Mouse (Mus musculus): ENCODE results near the gene Plscr1. TPM values are rescaled to one million over a fixed set of nuclear protein-coding genes. Genes with fewer than 3 reads are reported as not detected.

The Plscr1 gene
- total and polyA plus RNA-seq, 2 experiments from 2014 or later, result 6.1 to 6.9 TPM

DNA sequence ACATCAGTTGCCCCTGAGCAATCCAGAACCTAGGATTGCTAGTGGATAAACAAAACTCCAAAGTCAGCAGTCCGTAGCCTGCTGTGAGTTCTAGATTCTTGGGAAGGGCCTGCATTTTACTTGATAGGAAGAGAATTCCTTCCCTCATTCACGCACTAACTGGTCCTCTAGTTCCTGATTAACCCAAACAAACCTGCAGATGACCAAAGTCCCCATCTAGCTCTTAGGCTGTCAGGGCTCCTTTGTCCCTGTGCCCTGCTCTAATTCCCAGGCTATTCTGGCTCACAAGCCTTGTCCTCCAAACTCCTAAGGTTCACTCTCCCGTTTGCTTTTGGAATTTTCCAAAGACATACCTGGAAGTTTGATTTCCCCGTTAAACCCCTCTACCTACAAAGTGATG is 23.1 kb downstream of the Plscr1 start:
- no peak overlapping the region for H3K9ac ChIP-seq
- 92% methylated on average over 4 of the region's 4 CpGs for WGBS

DNA sequence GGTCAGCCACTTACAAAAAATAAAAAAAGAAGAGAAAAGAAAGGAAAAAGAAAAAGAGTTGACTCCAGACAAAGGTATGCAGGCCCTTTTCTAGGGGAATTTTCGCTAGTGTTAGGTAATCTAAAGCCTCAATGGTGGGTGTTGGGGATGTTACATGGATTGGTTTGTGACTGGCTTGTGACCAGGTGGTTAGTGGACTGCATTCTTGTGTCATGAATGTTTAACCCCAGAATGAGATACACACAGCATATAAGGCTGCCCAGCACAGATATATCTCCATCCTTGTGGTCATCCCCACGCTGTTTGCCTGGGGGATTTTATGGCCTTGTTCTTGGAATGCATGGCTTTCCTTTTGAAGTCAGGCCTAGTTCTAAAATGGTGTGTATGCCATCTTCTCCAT is 23.7 kb downstream of the Plscr1 start:
- Histone ChIP-seq H3K27me3 (ENCODE audit: insufficient read depth, low read length) (no peaks in the 10 kb centered on the region), H3K36me3 (ENCODE audit: insufficient read depth) (no peaks in the 10 kb centered on the region), H3K4me2 (ENCODE audit: low read depth) (no peak overlapping the region), H3K4me1 (ENCODE audit: insufficient read depth) (no peaks in the 10 kb centered on the region), H3K9ac (no peak overlapping the region), H3K4me3 (ENCODE audit: low read depth, low read length) (no peak overlapping the region), H3K27ac (ENCODE audit: low read depth, low read length) (no peak overlapping the region), H3K9me3 (ENCODE audit: low read length) (no peaks in the 10 kb centered on the region)
- TF ChIP-seq CTCF (IDR thresholded peaks at IDR 0.05; ENCODE audit: low read depth), result no peak
- ATAC-seq, result no peak
- no peak for DNase-seq
- WGBS, result 87% methylated on average over 2 of the region's 2 CpGs

More for the DNA sequence above, 23.1 kb downstream of the Plscr1 start:
- H3K4me3 ChIP-seq (ENCODE audit: low read depth, low read length), result no peak overlapping the region
- no peaks in the 10 kb centered on the region for H3K27me3 ChIP-seq (ENCODE audit: insufficient read depth, low read length)
- H3K9me3 ChIP-seq (ENCODE audit: low read length), result no peaks in the 10 kb centered on the region
- H3K27ac ChIP-seq (ENCODE audit: low read depth, low read length), result no peak overlapping the region
- no peak overlapping the region for H3K4me2 ChIP-seq (ENCODE audit: low read depth)
- H3K4me1 ChIP-seq (ENCODE audit: insufficient read depth), result no peaks in the 10 kb centered on the region
- ATAC-seq (no peak), DNase-seq (no peak)
- H3K36me3 ChIP-seq (ENCODE audit: insufficient read depth), result no peaks in the 10 kb centered on the region
- no peak for TF ChIP-seq CTCF (IDR thresholded peaks at IDR 0.05; ENCODE audit: low read depth)

DNA sequence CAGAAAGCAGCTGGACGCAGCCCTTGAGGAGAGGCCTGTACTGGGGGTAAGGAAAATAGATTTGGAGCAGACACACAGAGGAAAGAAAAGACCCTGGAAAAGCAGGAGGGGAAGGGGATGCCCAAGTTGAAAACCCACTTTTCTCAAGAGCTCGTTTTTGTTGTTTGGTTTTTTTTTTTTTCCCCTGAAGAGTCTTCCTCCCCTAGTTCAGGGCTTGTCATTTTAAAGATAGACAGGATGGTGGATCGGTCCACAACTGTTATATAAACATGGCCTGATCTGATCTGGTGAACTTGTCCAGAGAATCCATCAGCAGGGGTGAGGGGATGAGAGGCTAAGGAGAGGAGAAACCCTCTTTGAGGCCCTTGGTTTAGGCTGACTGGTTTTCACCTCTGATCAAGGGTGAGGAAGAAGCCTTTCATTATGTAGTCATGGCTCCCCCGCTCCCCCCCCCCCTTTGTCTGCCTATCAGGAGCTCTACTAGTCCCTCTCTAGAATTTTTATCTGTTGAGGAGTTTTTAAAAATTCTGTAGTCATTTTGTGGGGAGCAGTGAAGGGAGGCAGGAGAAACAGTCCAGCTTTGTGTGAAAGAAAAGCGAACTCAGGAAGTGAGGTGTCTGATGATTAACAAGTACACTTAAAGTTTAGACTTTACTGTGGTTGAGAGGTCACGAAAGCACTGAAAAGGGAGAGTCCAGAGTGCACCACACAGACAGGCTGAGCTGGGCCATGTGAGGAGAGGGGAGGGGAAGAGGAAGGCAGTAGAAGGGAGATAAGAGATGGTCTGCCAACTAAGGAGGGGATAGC is 24.6 kb downstream of the Plscr1 start:
- Histone ChIP-seq H3K36me3 (ENCODE audit: insufficient read depth) (no peaks in the 10 kb centered on the region), H3K27ac (ENCODE audit: low read depth, low read length) (no peak overlapping the region), H3K9me3 (ENCODE audit: low read length) (no peaks in the 10 kb centered on the region), H3K4me2 (ENCODE audit: low read depth) (no peak overlapping the region), H3K4me3 (ENCODE audit: low read depth, low read length) (no peak overlapping the region), H3K27me3 (ENCODE audit: insufficient read depth, low read length) (no peaks in the 10 kb centered on the region), H3K9ac (no peak overlapping the region), H3K4me1 (ENCODE audit: insufficient read depth) (no peaks in the 10 kb centered on the region)
- ATAC-seq (no peak), DNase-seq (no peak)
- no peak for TF ChIP-seq CTCF (IDR thresholded peaks at IDR 0.05; ENCODE audit: low read depth)
- WGBS, result 83% methylated on average over 6 of the region's 6 CpGs

DNA sequence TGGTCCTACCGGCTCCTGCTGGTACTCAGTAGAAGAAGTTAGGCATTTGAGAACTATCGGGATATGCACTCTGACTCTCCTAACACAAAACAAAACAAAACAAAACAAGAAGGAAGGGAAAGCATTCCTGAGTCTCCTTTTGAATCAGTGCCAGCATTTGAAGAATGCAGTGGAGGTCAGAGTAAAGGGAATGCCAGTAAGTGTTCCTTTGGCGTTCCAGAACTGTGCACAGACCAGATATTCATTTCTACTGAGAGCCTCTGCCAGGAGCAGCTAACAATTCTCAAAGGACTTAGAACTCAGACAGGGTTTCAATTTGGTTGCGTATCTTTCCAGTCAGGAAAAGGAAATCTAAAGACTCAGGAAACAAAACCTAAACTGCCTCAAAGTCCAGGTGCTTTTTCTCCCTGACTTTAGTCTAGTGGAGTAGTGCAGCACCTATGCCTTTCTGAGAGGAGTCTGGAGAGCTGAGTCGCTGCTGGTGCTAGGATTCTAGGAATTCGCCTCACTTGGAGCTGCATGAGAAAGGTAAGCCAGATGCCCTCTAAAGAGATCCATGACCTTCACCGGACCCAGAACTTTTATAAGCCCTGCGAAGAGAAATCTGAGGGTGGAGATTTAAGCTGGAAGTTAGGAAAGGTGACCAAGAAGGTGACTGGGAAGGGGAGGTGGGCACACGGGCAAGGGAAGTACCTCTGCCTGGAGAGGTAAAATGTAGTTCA is 26.1 kb downstream of the Plscr1 start, which contains the start of gene Plscr2:
TSS of gene Plscr2 (plus strand) at position 117 of the 722 bp plus-strand sequence.
- DNase-seq, result no peak

DNA sequence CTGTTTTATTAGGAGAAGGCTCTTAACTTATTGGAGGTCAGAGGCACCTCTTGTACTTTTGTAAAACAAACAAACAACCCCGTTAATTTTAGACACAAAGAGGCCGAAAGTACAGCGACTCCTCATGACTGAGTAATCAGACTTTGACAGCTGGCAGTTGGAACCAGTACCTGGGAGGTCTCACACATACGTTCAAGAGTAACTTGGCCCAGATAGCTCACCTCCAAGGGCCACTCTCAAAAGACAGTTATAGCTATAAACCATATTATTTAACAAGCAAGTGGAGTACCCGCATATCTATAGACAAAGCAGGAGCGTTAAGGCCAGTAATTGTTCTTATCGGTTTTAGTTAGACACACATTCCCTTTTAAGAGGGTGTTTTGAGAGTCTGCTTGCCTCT is 26.8 kb downstream of the Plscr1 start:
- DNase-seq (no peak), ATAC-seq (no peak)
- H3K4me2 ChIP-seq (ENCODE audit: low read depth), result no peak overlapping the region
- no peak overlapping the region for H3K4me3 ChIP-seq (ENCODE audit: low read depth, low read length)
- TF ChIP-seq CTCF (IDR thresholded peaks at IDR 0.05; ENCODE audit: low read depth), result no peak
- no peaks in the 10 kb centered on the region for H3K27me3 ChIP-seq (ENCODE audit: insufficient read depth, low read length)
- no peaks in the 10 kb centered on the region for H3K36me3 ChIP-seq (ENCODE audit: insufficient read depth)
- H3K27ac ChIP-seq (ENCODE audit: low read depth, low read length), result no peak overlapping the region
- H3K4me1 ChIP-seq (ENCODE audit: insufficient read depth), result no peaks in the 10 kb centered on the region
- WGBS, result 73% methylated on average over 7 of the region's 7 CpGs
- no peaks in the 10 kb centered on the region for H3K9me3 ChIP-seq (ENCODE audit: low read length)
- no peak overlapping the region for H3K9ac ChIP-seq

More for the DNA sequence above, 26.1 kb downstream of the Plscr1 start, which contains the start of gene Plscr2:
- Histone ChIP-seq H3K4me2 (ENCODE audit: low read depth) (no peak within 1 kb of the TSS), H3K36me3 (ENCODE audit: insufficient read depth) (no peaks in the 10 kb centered on the region), H3K9me3 (ENCODE audit: low read length) (no peaks in the 10 kb centered on the region), H3K4me1 (ENCODE audit: insufficient read depth) (no peaks in the 10 kb centered on the region), H3K27me3 (ENCODE audit: insufficient read depth, low read length) (no peaks in the 10 kb centered on the region), H3K4me3 (ENCODE audit: low read depth, low read length) (no peak within 1 kb of the TSS), H3K9ac (no peak within 1 kb of the TSS), H3K27ac (ENCODE audit: low read depth, low read length) (no peak within 1 kb of the TSS)
- WGBS, result 71% methylated on average over 9 of the region's 9 CpGs
- no peak for ATAC-seq
- TF ChIP-seq CTCF (IDR thresholded peaks at IDR 0.05; ENCODE audit: low read depth), result no peak

DNA sequence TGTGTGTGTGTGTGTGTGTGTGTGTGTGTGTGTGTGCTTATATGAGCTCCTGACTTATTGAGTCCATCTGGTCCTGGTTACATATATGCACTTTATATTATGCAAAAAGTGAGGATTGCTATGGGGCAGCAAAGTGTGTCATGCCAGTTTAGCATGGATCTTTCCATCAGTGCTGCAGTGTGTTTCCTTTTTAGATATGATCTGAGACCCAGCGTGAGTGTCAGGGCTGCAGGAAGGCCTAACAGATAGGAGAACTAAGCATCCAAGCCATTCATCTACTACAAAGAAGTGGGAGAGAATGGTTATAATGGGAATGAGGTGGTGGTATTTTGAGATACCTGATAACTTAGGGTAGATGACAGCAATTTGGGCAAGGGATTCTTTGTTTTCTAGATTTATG is 30.5 kb downstream of the Plscr1 start:
- no peaks in the 10 kb centered on the region for H3K27me3 ChIP-seq (ENCODE audit: insufficient read depth, low read length)
- TF ChIP-seq CTCF (IDR thresholded peaks at IDR 0.05; ENCODE audit: low read depth), result no peak
- H3K4me1 ChIP-seq (ENCODE audit: insufficient read depth), result no peaks in the 10 kb centered on the region
- H3K36me3 ChIP-seq (ENCODE audit: insufficient read depth), result no peaks in the 10 kb centered on the region
- no peak overlapping the region for H3K9ac ChIP-seq
- DNase-seq, result no peak
- H3K4me3 ChIP-seq (ENCODE audit: low read depth, low read length), result no peak overlapping the region
- no peak overlapping the region for H3K27ac ChIP-seq (ENCODE audit: low read depth, low read length)
- no peaks in the 10 kb centered on the region for H3K9me3 ChIP-seq (ENCODE audit: low read length)
- 95% methylated on average over 1 of the region's 1 CpGs for WGBS
- no peak for ATAC-seq
- H3K4me2 ChIP-seq (ENCODE audit: low read depth), result no peak overlapping the region

DNA sequence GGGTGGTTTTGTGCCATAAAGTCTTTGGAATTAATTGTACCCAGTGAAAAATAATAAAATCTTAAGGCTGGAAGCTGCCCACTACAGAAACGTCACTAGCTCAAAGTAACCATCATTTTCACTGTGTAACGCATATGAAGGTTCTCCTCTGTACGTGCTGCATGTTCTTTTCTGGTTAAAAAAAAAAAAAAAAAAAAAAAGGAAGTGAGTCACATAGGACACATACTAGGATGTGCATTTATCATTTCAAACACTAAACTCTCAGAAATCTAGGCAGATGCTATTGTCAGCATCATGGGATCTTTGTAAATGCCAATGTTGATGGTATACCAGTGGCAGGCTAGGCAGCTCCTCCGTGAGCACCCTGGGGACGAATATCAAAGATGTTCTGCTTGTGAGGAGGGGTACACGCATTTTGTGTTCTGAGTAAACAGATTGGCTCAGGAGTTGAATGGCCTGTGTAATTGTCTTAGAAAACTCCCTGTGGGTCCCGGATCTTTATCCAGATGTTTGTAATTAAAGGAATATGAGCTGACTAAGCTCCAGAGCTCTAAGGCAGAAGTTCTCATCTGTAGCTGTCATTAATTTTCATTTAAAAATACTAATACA is 33.1 kb downstream of the Plscr1 start:
- no peak overlapping the region for H3K4me3 ChIP-seq (ENCODE audit: low read depth, low read length)
- no peaks in the 10 kb centered on the region for H3K36me3 ChIP-seq (ENCODE audit: insufficient read depth)
- no peak for DNase-seq
- ATAC-seq, result no peak
- H3K9me3 ChIP-seq (ENCODE audit: low read length), result no peaks in the 10 kb centered on the region
- no peaks in the 10 kb centered on the region for H3K27me3 ChIP-seq (ENCODE audit: insufficient read depth, low read length)
- no peak overlapping the region for H3K9ac ChIP-seq
- no peak overlapping the region for H3K27ac ChIP-seq (ENCODE audit: low read depth, low read length)
- H3K4me1 ChIP-seq (ENCODE audit: insufficient read depth), result no peaks in the 10 kb centered on the region
- no peak for TF ChIP-seq CTCF (IDR thresholded peaks at IDR 0.05; ENCODE audit: low read depth)
- WGBS, result 46% methylated on average over 7 of the region's 7 CpGs
- H3K4me2 ChIP-seq (ENCODE audit: low read depth), result no peak overlapping the region

All from forebrain, postnatal 0 days (tissue).